Mouse (Mus musculus) stomach, postnatal 0 days (tissue): ENCODE data around the gene Eya4.

Experiments used
- CTCF ChIP-seq: IDR thresholded peaks from 2 replicates; pipeline ENCODE4 v1.5.1; 2016; ENCODE audit warnings: antibody characterized with exemption, low read depth, mild to moderate bottlenecking, moderate library complexity
- EP300 ChIP-seq: optimal IDR thresholded peaks from 2 replicates; pipeline ENCODE3; 2016; ENCODE audit warnings: antibody characterized with exemption

DNA sequence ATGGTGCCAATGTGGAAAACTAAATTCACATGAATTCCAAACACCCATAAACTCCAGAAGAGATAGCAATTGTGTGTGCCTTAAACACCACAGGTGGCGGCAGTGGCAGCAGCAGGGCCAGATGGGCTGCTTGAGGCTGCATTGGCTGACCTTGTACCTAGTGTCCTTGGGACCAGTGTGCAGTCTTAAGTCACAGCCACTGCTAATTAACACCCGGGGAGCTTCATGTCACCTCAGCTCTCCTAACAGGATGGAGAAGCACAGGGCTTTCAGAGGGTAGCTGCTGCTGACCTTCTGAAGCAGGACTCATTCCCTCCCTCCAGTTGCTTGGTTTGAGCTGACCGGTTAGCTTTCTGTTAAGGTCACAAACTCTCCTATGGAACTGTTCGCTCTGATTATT, 242.5 kb downstream of the Eya4 start:
- TF ChIP-seq EP300 (no peak), CTCF (no peak)
